Mouse (Mus musculus) adrenal gland, adult 2 months (tissue): ENCODE results near the gene 6030445D17Rik. TPM values are rescaled to one million over a fixed set of nuclear protein-coding genes. Genes with fewer than 3 reads are reported as not detected.
A peak's percentile ranks its signal among the peaks of the same experiment; 100 is the strongest.

Experiments
- DNase-seq: peaks from one replicate; pipeline ENCODE4 v3.0.0; 2021
- long read RNA-seq: library from polyadenylated mRNA; stranded (forward); transcript quantifications from one replicate; pipeline ENCODE4 v2.0.0, GENCODE M21; 2021
- polyA plus RNA-seq: library from polyadenylated mRNA; depleted of rRNA; stranded (reverse); fragments of >200 nt; gene quantifications from 2 replicates; pipeline ENCODE4 v1.2.3, GENCODE M21; 2012; rRNA removed
- total RNA-seq, 2 experiments: library from RNA; stranded (reverse); gene quantifications; 2 replicates each; pipeline ENCODE4 v1.2.3; 2021

6030445D17Rik gene
- not detected for total RNA-seq
- 0.18 and 0.36 TPM in 2 replicates for polyA plus RNA-seq
- long read RNA-seq, partial matches to known transcripts: 0 of 1 reads
- long read RNA-seq, other reads (novel, unspliced or antisense): 0 of 1 reads

DNA sequence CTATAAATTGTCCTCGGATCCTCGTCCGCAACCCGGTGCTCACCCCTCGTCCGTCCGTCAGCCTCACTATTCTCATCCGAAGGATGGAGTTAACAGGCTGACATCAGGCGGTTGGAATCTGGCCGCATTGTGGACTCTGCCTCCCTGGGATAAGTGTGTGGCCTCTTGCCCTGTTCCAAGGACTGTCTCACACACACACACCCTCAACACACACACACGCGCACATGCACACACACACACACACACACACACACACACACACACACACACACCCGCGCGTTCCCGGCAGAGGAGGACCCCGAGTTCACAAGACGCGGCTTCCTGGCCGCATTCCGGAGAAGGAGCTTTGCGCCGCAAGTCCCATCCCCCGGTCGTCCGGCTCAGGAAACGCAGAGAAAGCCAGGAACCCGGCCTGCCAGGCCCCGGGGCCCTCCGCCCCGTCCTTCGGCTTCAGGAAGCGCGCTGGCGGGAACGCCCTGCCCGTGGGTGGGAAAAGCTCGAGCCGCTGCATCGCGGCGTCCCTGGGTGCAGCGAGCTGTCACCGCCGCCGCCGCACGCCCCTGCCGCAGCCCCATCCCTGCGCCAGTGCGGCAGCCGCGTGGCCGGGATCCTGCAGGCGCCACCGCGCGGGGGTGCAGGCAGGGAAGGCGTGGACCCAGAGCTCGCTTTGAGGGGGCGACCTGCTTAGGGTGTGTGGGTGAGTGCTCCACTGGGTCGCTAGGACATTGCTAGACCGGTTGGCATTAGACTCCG is at the start of gene 6030445D17Rik:
TSS of gene 6030445D17Rik (plus strand) at position 165 of the 753 bp plus-strand sequence.
- DNase-seq: peak; percentile 91

DNA sequence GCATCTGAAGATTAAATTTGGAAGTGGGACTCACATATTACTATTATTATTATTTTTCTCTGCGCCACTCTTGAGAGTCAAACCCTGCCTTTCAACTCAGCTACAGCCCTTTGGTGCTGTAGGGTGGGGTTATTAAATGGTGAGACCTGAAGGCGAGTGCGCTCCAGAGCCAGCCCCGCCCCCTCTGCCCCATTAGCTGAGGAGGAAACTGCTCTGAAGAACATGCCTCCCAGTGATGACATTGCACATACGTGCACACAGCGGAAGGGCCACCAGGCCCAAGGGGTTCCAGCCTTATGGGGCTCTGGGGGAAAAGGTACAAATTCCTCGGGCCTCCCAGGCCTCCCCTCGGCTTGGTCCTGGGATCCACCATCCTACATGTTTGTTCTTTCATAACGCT is 46.6 kb upstream of the 6030445D17Rik start:
- no peak for DNase-seq

DNA sequence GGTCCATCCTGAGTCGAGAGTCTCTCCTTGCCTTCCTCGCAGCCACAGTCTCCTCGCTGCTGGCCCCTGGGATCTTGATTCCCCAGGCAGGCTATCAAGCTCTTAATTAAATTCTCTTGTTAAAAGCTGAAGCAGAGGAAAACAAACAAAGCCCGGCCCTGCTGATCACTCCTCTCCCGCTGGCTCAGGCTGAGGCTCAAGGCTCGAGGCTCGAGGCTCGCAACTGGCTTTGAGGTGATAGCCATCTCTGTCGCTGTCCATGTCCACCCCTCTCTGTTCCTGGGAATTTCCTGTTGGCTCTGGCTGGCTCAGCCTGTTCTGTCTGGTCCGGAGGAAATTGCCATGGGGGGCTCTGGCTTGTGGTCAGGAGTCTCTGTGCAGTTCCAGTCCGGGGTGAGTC is 43.1 kb upstream of the 6030445D17Rik start:
- DNase-seq: no peak

DNA sequence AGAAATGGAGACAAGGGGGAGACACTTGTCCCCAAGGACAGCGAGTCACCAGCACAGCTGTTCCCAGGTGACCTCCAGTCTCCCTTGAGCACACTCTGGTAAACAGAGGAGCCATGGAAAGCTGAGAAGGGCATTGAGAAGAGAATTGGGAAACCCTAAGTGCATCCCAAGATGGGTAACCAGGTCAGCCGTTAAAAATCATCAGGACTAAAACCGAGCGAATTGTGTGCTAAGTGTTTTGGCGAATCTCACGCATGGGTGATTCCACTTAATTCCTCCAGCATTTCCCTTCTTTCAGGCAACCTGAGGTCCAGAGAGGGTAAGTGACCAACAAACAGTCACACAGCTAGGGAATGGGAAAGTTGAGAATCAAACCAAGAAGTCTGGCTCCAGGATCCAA is 42.7 kb upstream of the 6030445D17Rik start:
- DNase-seq: no peak

DNA sequence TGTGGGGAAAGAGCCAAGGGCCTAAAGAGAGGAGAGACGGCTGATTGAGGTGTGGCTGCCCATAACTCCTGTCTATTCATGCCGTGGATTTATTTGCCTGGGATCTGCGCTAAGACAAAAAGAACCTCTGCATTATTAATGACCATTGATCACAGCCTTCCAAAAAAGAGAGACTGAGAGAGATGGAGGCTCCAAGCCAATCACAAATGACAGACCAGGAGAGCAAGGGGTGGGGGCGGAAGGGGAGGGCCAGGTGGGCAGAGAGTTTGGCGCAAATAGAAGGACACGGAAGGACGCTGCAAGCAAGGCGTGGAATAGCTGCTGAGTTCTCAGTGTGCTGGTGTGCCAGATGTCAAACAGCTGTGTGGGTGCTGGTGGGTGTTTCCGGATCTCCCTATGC is 38.8 kb upstream of the 6030445D17Rik start, which contains the start of gene Htr1d:
TSS of gene Htr1d (plus strand) at position 301 of the 400 bp plus-strand sequence.
- DNase-seq: no peak

DNA sequence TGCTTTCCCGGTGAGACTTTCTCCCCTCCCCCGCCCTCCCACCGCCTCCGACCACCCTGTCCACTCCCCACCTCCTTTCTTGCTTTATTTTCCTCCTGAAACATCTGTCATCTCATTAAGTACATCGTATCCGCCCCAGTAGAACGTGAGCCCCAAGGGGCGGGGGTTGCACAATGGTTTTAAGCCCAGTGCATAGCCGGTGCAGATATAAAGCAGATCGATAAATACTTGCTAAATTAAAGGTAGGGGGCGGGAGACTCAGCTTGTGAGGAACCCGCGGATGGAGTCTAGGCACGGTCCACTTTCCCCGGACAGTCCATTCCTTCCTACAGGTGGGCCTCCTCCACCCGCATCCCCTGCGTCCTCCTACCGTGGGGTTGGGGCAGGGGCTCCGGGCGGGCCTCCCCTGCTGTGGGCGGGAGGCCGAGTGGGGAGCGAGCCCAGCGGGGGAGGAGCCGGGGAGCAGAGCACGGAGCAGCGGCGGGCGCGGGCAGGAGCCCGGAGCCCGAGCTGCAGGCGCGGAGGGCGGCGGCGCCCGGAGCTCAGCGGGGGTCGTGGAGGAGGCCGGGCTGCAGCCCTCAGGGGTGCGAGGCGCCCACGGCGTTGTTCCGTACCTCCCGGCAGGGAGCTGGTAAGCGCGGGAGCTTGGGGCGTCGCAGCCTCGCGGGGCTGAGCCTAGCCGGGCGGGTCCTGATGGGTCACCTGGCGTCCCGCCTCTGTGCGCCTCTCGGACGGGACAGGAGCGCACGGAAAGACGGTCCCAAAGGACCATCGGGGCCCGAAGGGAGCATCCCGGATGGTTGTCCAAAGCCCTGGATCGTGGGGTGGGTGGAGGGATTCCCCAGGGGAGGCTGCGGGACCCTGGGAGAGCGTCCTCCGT is 37.7 kb upstream of the 6030445D17Rik start:
- DNase-seq: peak; percentile 11

DNA sequence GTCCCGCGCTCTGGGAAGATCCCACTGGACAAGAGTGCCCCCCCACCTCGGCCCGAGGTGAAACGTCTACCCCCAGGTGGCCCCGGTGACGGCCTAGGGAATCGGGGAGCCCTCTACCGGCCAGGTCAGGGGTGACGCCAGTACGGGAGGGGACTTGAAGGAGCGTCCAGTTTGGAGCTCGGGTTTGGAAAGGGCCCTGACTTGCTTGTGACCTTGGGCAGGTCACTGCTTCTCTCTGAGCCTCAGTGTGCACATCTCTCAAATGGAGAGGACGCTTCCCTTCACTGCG is 37.1 kb upstream of the 6030445D17Rik start:
- peak; percentile 24 for DNase-seq

DNA sequence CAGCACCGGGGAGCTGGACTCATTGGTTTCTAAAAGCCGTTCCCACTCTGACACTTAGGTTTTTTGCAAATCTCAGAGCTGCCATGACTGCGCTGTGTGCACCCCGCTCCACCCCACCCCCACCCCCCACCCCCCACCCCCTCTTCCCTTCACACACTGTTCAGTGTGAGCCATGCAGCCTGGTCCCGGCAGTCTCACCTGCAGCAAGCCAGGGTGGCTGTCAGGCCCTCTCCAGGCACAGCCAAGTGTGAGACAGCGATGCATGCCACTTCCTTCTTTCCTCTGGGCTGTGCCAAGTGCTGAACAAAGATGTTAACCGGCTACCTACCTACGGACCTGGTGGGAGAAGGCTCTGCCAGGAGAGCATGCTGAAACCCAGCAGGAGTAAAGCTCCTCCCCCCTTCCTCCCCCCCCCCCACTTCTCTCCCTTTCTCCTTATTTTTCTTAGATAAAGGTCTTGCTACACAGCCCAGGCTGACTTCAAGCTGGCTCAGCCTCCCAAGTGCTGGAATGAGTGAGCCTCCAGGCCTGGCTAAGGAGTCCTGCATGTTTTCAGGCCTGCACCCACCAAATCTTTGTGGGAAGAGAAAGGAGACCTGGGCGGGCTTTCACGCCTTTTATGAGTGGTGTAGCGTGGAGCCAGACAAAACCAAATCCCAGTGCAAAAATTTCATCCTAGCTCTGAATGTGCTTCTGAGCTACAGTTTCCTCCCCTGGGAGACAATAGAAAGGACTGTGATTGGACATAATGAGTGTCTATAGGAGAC is 31.3 kb upstream of the 6030445D17Rik start:
- no peak for DNase-seq

DNA sequence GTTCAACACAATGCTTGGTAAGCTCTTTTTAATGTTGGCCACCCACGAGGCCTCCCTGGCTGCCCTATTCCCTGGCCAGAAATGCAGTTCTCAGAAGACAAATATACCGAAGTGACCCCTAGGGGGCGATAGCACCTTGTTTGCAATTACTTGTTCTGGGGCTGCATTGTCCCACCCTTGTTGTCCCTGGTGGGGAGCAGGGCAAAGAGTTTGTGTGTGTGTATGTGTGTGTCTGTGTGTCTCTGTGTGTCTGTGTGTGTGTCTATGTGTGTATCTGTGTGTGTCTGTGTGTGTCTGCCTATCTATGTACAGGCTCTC is 30.7 kb upstream of the 6030445D17Rik start:
- DNase-seq: peak; percentile 40

DNA sequence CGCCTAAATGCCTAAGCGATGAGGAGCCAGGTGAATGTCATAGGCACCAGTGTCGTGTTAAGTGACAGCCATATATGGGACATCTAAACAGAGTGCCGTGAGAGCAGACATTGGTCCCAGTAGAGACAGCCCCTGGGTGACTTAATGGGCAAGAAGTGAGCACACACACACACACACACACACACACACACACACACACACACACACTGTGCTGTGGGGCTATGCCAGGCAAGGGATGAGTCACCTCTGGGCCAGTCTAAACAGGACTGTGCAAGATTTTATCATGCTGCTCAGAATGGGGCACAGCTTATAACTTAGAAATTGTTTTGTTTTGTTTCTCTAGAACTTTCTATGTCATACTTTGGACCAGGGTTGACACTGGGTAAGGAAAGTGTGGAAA is 28.0 kb upstream of the 6030445D17Rik start:
- peak; percentile 77 for DNase-seq

DNA sequence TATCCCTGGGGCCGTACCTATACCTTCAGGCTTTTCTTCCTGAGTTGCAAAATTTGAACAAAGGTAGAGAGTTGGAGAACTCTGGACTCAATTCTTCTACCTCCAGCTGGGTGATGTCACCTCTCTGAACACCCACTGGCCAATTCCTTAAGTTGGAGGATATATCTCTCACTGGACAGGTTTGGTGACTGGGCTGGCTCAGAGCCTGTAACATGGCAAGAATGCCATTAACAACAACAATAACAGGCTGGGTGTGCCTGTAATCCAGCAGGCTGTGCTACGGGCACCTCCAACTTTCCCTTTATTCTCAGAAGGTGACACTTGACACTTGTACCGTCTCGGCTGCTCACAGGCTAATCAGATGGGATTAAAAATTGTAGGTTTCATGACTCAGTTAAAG is 22.9 kb upstream of the 6030445D17Rik start:
- no peak for DNase-seq

DNA sequence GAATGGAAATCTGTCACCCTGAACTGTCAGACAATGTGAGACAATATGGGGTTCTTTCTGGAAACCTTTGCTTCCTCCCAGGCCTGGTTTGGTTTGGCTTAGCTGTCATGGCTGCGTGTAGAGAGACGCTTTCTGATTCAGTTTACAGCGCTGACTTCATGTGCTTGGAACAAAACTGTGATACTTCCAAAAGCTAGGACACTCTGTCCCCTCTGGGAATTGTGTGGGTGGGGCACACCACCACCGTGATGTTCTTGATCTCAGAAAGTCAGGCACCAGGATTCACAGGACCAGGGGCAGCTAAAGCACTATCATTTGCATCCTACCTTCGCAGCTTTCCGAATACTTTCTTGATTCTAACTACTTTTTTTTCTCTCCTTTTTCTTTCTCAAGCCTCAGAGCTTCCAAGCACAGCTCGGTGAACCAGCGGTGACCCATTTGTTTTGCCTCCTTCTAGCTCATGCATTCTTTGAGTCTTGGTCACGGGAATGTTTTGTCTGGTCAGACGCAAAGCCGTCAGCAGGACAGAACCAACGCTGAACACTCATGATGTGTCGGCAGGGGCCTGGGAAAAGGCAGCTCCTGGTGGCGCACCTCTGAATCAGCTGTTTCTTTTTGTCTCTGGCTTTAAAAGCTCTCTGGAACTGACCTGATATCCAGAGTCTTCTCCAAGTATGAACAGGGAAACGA is 20.6 kb upstream of the 6030445D17Rik start:
- no peak for DNase-seq

DNA sequence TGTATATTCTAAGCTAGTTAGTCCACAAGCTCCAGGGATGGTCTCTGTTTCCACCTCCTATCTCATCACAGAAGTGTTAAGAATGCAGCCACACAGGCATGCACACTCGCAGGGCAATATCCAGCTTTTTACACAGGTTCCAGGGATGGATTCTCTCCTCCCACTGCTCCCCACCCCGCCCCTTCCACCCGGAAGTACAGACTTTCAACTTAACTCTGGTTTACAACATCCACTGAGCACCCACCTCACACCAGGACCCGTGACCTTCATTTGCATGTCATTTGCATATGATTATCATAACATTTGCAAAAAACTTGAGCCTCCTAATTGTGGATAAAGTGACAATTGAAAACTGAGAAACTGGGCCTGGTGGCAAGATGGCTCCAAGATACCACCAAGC is 17.5 kb upstream of the 6030445D17Rik start:
- no peak for DNase-seq

DNA sequence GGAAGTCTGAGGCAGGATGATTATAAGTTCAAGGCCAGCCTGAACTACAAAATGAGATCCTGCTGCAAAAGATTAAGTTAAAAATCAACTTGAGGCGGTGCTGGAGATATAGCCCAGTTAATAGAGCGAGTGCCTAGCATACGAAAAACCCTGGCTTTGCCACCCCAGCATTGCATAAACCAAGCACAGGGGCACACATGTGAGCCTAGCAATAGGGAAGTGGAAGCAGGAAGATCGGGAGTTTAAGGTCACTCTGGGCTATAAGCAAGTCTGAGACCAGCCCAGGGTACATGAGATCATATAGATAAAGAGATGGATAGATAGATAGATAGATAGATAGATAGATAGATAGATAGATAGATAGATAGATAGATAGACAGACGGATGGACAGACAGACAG is 12.3 kb upstream of the 6030445D17Rik start:
- no peak for DNase-seq

DNA sequence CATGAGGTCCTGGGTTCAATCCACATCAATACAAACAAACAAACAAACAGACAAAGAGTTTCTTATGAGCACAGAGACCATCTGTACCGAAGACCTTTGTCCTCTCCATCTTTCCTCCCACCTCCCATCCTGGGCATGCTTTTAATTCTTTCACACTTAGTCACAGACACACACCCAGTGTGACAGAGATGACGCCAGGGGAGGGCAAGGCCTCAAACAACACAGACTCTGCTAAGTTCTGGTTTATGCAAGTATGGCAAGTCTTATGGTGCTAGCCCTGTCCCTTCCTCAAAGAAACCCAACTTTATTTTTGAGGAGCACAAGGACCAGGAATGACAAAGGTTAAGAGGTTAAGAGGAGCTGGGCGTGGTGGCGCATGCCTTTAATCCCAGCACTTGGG is 11.8 kb upstream of the 6030445D17Rik start:
- no peak for DNase-seq

DNA sequence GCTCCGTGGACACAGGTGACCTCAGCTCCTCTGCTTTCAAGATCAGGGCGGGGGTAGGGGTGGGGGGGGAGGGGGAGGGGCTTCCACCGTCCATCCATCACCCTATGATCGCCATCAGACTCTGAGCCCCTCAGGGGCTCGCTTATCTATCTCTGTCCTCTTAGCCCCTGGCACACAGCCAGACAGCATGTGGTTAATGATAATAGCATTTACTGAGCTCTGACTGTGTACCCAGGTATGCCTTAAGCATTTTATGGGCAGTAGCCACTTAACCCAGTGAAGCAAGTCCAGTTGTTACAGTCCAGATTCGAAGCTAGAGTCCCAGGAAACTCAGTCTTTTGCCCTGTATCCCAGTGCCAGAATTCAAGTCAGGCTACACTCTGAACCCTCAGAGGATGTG is 10.5 kb upstream of the 6030445D17Rik start:
- DNase-seq: no peak

DNA sequence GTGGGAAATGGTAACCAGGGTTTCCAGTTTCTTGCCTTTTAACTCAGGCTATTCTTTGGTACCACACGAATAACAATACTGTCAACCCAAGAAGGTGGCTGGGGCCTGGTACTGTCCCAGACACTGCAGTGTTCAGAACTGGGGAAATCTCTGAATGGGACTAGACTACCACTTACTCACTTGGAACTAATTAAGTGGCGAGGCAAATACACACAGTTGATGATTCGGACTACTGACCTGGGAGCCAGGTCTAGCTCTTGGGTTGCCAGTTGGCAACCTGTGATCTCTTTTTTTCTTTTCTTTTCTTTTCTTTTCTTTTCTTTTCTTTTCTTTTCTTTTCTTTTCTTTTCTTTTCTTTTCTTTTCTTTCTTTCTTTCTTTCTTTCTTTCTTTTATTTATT is 9.8 kb upstream of the 6030445D17Rik start:
- DNase-seq: no peak

DNA sequence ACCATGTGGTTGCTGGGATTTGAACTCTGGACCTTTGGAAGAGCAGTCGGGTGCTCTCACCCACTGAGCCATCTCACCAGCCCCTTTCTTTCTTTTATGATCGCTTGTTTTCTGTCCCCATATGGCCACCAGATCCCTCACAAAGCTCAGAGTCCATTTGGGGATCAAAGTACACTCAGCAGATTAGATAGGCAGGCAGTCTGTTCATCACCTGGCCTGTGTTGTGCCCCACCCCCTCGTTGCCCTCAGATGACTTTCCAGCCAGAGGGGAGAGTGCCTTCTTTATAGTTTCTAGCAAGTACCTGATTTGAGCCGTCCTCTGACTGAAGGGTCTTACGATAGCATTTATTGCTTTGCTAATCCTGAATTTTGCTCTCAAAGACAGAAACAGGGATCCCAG is 9.3 kb upstream of the 6030445D17Rik start:
- DNase-seq: no peak

DNA sequence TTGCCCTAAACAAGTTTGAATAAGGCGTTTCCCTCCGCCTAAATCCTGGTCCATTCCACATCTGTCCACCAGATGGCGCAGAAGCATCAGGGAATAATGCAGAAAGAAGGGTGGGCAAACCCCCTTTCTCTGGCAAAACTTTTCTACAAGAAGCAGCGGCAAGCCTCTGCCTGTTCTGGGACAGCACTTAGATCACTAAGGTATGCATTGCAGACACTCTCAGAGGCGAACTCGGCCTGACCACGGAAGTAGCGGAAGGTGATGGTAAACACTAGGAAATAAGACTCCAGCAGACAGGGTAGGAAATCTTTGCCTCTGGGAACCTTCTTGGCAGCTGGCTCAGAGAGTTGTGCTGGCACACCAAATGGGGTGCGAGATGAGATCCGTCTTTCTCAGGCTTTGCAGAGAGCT is 7.2 kb upstream of the 6030445D17Rik start:
- peak; percentile 74 for DNase-seq

DNA sequence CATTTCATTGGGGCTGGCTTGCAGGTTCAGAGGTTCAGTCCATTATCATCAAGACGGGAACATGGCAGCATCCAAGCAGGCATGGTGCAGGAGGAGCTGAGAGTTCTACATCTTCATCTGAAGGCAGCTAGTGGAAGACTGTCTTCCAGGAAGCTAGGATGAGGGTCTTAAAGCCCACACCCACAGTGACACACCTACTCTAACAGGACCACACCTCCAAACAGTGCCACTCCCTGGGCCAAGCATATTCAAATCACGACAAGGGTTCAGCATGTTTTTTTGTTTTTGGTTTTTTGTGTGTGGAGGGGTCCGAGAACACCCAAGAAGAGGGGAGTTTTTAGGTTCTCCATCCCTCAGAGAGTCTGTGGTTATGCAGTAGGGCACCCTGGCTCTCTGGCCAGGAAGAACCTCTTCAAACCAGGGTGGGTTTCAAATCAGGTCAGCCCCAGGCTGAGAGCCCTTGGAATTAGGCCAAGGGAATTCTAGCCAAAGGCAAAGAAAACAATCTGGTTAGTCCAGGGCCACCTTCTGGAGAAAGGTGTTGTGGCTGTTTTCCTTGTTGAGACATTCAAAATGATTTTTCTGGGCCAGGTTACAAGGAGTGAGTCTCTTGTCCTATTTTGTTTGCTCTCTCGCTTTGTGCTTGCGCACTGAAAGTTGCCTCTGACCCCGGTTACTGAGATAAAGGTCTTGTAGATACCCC is 5.4 kb upstream of the 6030445D17Rik start:
- no peak for DNase-seq

DNA sequence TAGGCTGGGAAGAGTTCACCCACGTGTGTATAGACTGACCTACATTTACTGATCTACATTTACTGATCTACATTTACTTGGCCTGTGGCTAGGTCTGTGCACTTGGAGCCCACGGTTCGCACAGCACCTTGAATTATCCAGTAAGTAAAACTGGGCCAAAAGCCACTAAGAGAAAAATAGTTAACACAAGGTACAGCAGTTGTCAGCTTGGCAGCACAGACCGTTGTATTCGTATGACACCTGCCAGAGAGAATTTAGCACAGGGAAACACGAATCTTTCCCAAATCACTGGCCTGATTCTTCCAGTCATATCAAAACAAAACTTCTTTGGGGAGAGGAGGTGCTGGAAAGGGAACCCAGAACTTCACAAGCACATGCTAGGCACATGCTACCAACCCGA is 3.8 kb upstream of the 6030445D17Rik start:
- no peak for DNase-seq
